Mouse (Mus musculus): ENCODE data around the gene Olfr149.
"Not testable (repeated sequence)": the region's sequence is repeated elsewhere in the genome, so short reads cannot be mapped to it uniquely, and the experiment has no call there.

The Olfr149 gene

GRCm38 (mm10) chr9:39707017-39707416, at the start of gene Olfr149:
TSS of gene Olfr149 (minus strand) at chr9:39707117.
- DNase-seq (ENCODE audit: low spot score in 2 of 2) = no peak

GRCm38 (mm10) chr9:39746428-39746827, 39.5 kb upstream of the Olfr149 start:
- DNase-seq (ENCODE audit: low spot score in 2 of 2) = peak in 1 of 2 experiments; percentile 12

- DNase-seq (ENCODE audit: low spot score in 2 of 2) = no peak
Observed at GRCm38 (mm10) chr9:39745949-39746348, 39.0 kb upstream of the Olfr149 start, which contains the start of gene Olfr967. TSS of gene Olfr967 (plus strand) at chr9:39746249.

GRCm38 (mm10) chr9:39740741-39741140, 33.8 kb upstream of the Olfr149 start:
- no peak for DNase-seq (ENCODE audit: low spot score in 2 of 2)

GRCm38 (mm10) chr9:39730678-39731077, 23.8 kb upstream of the Olfr149 start, which contains the start of gene Olfr150:
TSS of gene Olfr150 (plus strand) at chr9:39730978.
- DNase-seq (ENCODE audit: low spot score in 2 of 2) = no peak

- no peak for DNase-seq (ENCODE audit: low spot score in 2 of 2)
Observed at GRCm38 (mm10) chr9:39711053-39711452, 4.1 kb upstream of the Olfr149 start, which contains the start of gene Olfr965. TSS of gene Olfr965 (plus strand) at chr9:39711353.

- DNase-seq (ENCODE audit: low spot score in 2 of 2) = no peak
Observed at GRCm38 (mm10) chr9:39708958-39709357, 2.0 kb upstream of the Olfr149 start.

- DNase-seq (ENCODE audit: low spot score in 2 of 2) = not testable (repeated sequence)
Observed at GRCm38 (mm10) chr9:39701123-39701522, 5.8 kb downstream of the Olfr149 start.

- DNase-seq (ENCODE audit: low spot score in 2 of 2) = no peak
Observed at GRCm38 (mm10) chr9:39679280-39679679, 27.6 kb downstream of the Olfr149 start.

- no peak for DNase-seq (ENCODE audit: low spot score in 2 of 2)
Observed at GRCm38 (mm10) chr9:39678557-39678956, 28.4 kb downstream of the Olfr149 start.

GRCm38 (mm10) chr9:39674820-39675219, 32.1 kb downstream of the Olfr149 start:
- no peak for DNase-seq (ENCODE audit: low spot score in 2 of 2)

- DNase-seq (ENCODE audit: low spot score in 2 of 2) = no peak
Observed at GRCm38 (mm10) chr9:39669723-39670122, 37.2 kb downstream of the Olfr149 start.

GRCm38 (mm10) chr9:39666905-39667304, 40.0 kb downstream of the Olfr149 start, which contains the start of gene Olfr963:
TSS of gene Olfr963 (plus strand) at chr9:39667205.
- no peak for DNase-seq (ENCODE audit: low spot score in 2 of 2)

GRCm38 (mm10) chr9:39654756-39655396, 52.0 kb downstream of the Olfr149 start:
- DNase-seq (ENCODE audit: low spot score in 2 of 2) = no peak
